Mouse (Mus musculus) thymus, postnatal 4 days (tissue): Measurements from ENCODE around the gene Jsrp1.
A peak's percentile ranks its signal among the peaks of the same experiment; 100 is the strongest.

Experiments
- DNase-seq: peaks from one replicate; pipeline ENCODE4 v3.0.0; 2021

Gene Jsrp1

GRCm38 (mm10) chr10:80790761-80791404 is 22.4 kb downstream of the Jsrp1 start:
- DNase-seq = no peak

GRCm38 (mm10) chr10:80787517-80787916 is 25.8 kb downstream of the Jsrp1 start:
- no peak for DNase-seq

- no peak for DNase-seq
Observed at GRCm38 (mm10) chr10:80785963-80786362, 27.3 kb downstream of the Jsrp1 start.

DNA sequence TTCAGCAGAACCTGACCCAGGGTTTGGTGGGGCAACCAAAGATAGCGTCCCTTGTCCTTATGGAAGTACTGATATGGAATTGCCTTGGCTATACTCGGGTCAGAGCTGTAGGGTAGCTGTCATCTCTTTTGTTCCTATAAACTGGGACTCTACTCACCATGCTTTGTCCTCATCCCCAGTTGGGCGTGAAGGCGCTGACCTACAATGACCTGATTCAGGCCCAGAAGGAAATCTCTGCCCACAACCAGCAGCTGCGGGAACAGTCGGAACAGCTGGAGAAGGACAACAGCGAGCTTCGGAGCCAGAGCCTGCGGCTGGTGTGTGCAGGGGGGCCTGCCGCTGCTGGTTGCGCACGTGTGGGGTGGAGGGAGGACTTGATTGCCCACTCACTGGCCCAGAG is 28.4 kb downstream of the Jsrp1 start:
- DNase-seq = no peak

- no peak for DNase-seq
Observed at GRCm38 (mm10) chr10:80784302-80784701, 29.0 kb downstream of the Jsrp1 start.

- DNase-seq = no peak
Observed at GRCm38 (mm10) chr10:80779565-80779964, 33.7 kb downstream of the Jsrp1 start.

GRCm38 (mm10) chr10:80777123-80777522 is 36.2 kb downstream of the Jsrp1 start:
- no peak for DNase-seq

- DNase-seq = no peak
Observed at GRCm38 (mm10) chr10:80776358-80776869, 36.9 kb downstream of the Jsrp1 start.

DNA sequence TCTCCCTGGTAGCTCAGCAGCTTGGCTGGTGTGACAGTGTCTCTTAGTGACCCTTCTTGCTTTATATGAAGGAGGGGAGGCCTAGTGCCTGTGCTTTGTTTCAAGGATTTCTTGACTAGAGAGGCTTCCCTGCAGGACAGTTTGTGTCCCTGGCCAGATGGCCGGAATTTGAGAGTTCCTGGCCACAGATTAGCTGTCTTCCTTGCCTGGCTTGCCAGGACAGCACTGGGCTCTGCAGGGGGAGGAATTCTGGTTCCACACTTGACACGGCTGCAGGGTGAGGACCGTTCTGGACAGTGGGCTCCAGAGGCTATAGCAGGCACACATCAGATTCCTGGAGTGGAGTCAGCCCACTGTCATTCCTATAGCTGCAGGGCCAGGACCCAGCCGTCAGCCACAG is 37.6 kb downstream of the Jsrp1 start:
- no peak for DNase-seq

- no peak for DNase-seq
Observed at GRCm38 (mm10) chr10:80774981-80775380, 38.3 kb downstream of the Jsrp1 start.

- peak; percentile 81 for DNase-seq
Observed at GRCm38 (mm10) chr10:80774549-80774948, 38.7 kb downstream of the Jsrp1 start.

DNA sequence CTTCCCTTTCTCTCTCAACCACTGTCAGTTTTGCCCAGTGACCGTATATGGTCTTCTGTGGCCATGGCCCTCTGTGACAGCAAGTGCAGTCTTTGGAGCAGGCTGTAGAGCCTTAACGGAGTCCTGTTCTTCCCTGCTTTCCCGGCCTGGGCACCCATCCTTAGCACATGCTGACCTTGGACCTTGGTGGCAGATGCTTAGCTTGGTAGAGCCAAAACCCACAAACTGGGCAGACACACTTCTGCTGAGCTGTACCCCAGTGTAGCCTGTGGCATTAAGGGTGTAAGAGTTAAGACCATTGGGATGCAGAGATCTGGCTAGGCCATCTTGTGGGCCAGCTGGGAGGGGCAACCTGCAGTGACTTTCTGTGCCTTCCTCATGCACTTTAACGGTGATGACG is 39.5 kb downstream of the Jsrp1 start:
- DNase-seq = no peak

DNA sequence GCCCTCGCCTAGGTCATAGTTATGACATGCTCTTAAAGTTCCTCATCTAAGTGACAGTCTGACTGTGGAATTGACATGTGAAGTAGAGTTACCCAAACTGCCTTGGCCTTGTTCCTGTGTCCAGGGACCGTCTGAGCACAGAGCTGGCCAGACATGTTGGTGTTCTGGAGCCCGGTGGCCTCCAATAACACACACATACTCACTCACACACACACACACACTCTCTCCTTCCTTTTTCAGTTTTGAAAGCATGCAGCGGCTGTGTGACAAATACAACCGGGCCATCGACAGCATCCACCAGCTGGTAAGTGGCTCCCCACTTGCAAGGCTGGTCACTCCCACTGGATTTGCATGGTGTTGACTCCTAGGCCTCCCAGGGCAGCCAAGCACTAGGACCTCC is 44.9 kb downstream of the Jsrp1 start:
- no peak for DNase-seq

DNA sequence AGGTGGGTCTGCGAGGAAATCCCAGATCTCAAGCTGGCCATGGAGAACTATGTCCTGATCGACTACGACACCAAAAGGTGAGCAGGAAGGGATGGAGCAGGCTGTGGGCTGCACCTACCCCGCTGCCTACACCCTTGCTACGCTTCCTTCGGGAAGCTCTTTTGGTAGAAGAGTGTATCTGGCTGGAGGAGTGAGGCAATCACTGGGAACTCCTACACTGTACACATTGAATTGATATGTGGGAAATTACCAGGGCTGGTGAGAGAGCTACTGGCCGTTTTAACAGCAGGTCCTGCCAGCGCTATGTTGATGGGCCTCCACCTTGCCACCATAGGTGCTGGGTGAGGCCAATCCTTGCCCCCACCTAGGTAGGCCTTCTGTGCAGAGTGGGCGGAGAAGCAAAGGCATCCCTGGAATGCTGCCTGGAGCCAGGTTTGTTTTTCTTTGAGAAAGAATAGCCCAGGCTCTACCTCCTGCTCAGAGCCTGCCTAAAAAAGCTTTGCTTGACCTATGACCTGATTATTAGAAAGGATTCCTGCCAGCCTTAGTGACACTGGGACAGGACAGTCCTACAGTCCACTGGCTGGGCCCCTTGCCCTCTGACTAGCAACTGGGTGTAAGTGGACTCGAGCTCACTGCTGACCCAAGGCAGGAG is 47.0 kb downstream of the Jsrp1 start:
- DNase-seq = no peak

DNA sequence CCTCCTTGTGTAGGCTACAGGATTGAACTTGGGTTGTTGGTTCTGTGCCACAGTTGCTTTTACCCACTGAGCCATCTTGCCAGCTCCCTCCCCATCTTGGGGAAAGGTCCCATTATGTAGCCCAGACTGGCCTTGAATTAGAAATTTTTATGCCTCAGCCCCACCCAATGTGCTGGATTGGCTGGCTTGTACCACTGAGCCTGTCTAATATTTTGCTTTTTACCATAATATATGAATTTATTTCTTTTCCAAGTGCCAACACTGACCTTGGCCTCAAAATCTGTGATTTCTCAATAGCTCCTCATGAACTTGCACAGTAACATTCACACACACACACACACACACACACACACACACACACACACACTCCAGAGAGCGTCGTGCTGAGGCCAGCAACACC is 47.6 kb downstream of the Jsrp1 start:
- no peak for DNase-seq

- DNase-seq = no peak
Observed at GRCm38 (mm10) chr10:80763502-80763901, 49.8 kb downstream of the Jsrp1 start.

DNA sequence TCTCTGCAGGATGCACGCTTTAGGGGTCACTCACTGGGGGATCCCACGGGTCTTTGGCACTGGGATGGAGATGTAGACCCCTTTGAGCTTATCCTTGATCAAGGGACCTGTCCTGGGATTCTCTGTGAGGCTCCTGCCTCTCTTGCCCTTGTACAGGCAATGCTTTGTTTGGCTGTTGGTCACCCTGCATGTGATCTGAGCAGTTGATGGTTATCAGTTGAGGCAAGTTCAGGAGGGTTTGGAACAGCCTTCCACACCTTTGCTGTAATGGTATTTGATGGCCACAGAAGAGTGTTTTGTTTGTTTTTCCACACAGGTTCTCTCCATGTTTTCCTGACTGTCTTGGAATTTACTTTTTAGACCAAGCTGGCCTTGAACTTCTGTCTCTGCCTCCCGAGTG is 51.5 kb downstream of the Jsrp1 start:
- DNase-seq = no peak

GRCm38 (mm10) chr10:80760596-80761524 is 52.4 kb downstream of the Jsrp1 start:
- DNase-seq = no peak

DNA sequence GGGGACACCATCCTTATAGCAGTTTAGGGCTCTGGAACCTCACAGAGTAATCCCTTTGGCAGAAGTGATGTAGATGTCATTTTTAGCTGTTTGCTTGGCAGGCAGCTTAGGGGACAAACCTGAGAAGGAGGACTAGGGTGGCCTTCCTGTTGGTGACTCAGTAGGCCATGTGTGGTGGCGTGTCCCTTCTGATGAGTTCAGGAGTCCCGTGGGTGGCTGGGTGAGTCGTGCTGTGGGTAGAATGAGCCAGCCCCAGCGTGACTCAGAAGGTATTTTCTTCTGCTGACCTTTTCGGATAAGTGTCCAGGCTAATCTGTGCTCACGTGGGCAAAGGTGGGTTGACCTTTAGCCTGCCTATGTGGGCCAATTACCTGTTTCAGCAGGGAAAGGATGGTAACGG is 54.6 kb downstream of the Jsrp1 start:
- no peak for DNase-seq
